Comparison of ENCODE assay signal across 10 mouse cellular contexts in the genomic region with DNA sequence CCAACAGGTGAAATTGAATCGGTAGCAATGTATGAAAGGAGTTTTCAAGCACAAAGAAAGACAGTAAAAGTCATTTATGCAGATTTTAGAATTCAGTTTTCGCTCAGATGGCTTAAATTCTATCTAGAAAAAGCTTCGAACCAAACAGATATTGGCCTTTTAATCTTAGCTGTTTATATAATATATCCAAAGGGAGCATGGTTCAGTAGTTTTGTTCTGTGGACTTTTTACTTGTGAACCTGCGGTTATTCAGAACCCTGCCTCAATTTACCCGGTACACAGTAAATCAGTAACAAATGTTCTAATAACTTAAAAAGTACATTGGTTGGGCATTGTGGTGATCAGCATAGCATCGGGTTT. TPM values are rescaled to one million over a fixed set of nuclear protein-coding genes. Genes with fewer than 3 reads are reported as not detected.
A peak's percentile ranks its signal among the peaks of the same experiment; 100 is the strongest.
DNase-seq lines count a peak whose midpoint lies in the region; ATAC-seq and TF ChIP-seq lines count a peak whose summit lies in the region.
"Had no signal": no experiment of that assay in that cellular context is flagged by ENCODE, and none has a peak within 500 bp of the region (broad histone marks: within the 10 kb centered on the region; RNA-seq: fewer than 3 reads in every experiment).

No protein-coding gene starts in this region.

- no peak for TF ChIP-seq CTCF in gastrocnemius, adult 2 months (IDR thresholded peaks at IDR 0.05)

- H3K4me1 ChIP-seq in neural tube, embryonic 11.5 days (ENCODE audit: control insufficient read depth, insufficient read depth, low read length), result no peaks in the 10 kb centered on the region
- H3K4me1 ChIP-seq in liver, embryonic 13.5 days (replicated peaks), result peaks cover 29% of the 10 kb centered on the region

- H3K4me3 ChIP-seq in gastrocnemius, adult 2 months, result peak overlapping the region; percentile 71
- H3K4me3 ChIP-seq in neural tube, embryonic 11.5 days (ENCODE audit: low read depth, low read length), result peak overlapping the region; percentile 34; the same call in 1 of the 2 replicates
- peak overlapping the region; percentile 70 for H3K4me3 ChIP-seq in liver, embryonic 13.5 days (replicated peaks)

- intact Hi-C loops in gastrocnemius, adult 2 months (cut with DNase I), result no loop called here

- H3K4me2 ChIP-seq in neural tube, embryonic 11.5 days (ENCODE audit: low read depth), result peak overlapping the region; percentile 65
- peak overlapping the region; percentile 93 for H3K4me2 ChIP-seq in liver, embryonic 13.5 days

- no peaks in the 10 kb centered on the region for H3K27me3 ChIP-seq in neural tube, embryonic 11.5 days (ENCODE audit: control insufficient read depth, insufficient read depth, low read length)
- no peaks in the 10 kb centered on the region for H3K27me3 ChIP-seq in liver, embryonic 13.5 days

- DNase-seq in gastrocnemius, adult 2 months, result no peak
- DNase-seq in gastrocnemius, postnatal 25 days, result no peak
- DNase-seq in neural tube, embryonic 11.5 days (ENCODE audit: low spot score), result no peak
- DNase-seq in neural tube, embryonic 10.5 days (ENCODE audit: extremely low spot score, low spot score), result no peak
- no peak for DNase-seq in liver, embryonic 13.5 days
- no peak for DNase-seq in adrenal gland, postnatal 36 days
- DNase-seq in urinary bladder, adult 2 months (ENCODE audit: low spot score), result no peak
- DNase-seq in right cerebral cortex, postnatal 25 days, result no peak

- no peaks in the 10 kb centered on the region for H3K36me3 ChIP-seq in neural tube, embryonic 11.5 days (ENCODE audit: control insufficient read depth, insufficient read depth, low read length)
- H3K36me3 ChIP-seq in liver, embryonic 13.5 days, result no peaks in the 10 kb centered on the region

- peak overlapping the region; percentile 77; the same call in 1 of the 2 replicates for H3K27ac ChIP-seq in gastrocnemius, adult 2 months
- H3K27ac ChIP-seq in neural tube, embryonic 11.5 days (ENCODE audit: low read depth, low read length), result no peak overlapping the region
- H3K27ac ChIP-seq in liver, embryonic 13.5 days, result peak overlapping the region; percentile 76; the same call in 1 of the 2 replicates

- ATAC-seq in neural tube, embryonic 11.5 days (ENCODE audit: insufficient read depth, low FRiP score, low TSS enrichment), result no peak
- ATAC-seq in liver, embryonic 13.5 days (ENCODE audit: low read depth), result no peak

- WGBS in neural tube, embryonic 11.5 days, result 63% methylated on average over 6 of the region's 6 CpGs
- WGBS in liver, embryonic 13.5 days (ENCODE audit: insufficient replicate concordance), result 50% methylated on average over 6 of the region's 6 CpGs

- H3K9me3 ChIP-seq in neural tube, embryonic 11.5 days (ENCODE audit: control insufficient read depth, low read length), result no peaks in the 10 kb centered on the region
- H3K9me3 ChIP-seq in liver, embryonic 13.5 days (replicated peaks), result no peaks in the 10 kb centered on the region

- H3K9ac ChIP-seq in neural tube, embryonic 11.5 days (ENCODE audit: low read length), result no peak overlapping the region
- peak overlapping the region; percentile 78; the same call in 1 of the 2 replicates for H3K9ac ChIP-seq in liver, embryonic 13.5 days

RNA-seq across cellular contexts. Expression of a gene that starts 18.9 kb away (rescaled TPM):
- 1 to 10 TPM in 1 of 2 experiments, under 1 TPM in 1; 0.71 to 1.8 TPM for total RNA-seq in gastrocnemius, adult 2 months (2021)
- 1 to 10 TPM in 1 of 2 experiments, under 1 TPM in 1; 0.56 to 1.2 TPM for total RNA-seq in gastrocnemius, postnatal 25 days (2021)
- not detected in 2 replicates for polyA plus RNA-seq in neural tube, embryonic 11.5 days (2014; fragmentation: Nextera tagmentation; extraction: Ambion mirVana)
- polyA plus RNA-seq in liver, embryonic 13.5 days (2015; fragmentation: Nextera tagmentation; extraction: Ambion mirVana), result not detected in 2 replicates
- total RNA-seq in adrenal gland, postnatal 36 days (2021), result under 1 TPM in 1 of 2 experiments, not detected in 1; 0.26 TPM
- polyA plus RNA-seq in urinary bladder, adult 2 months (2012; rRNA removed), result 0.03 and 0.06 TPM in 2 replicates
- polyA plus RNA-seq: adrenal gland, adult 2 months had no signal

RNA-seq across cellular contexts. Expression of a gene that starts 19.4 kb away (rescaled TPM):
- 10 to 100 TPM; 25.5 to 26.6 TPM for total RNA-seq in gastrocnemius, adult 2 months (2021)
- 10 to 100 TPM; 22.7 to 23.0 TPM for total RNA-seq in gastrocnemius, postnatal 25 days (2021)
- polyA plus RNA-seq in neural tube, embryonic 11.5 days (2014; fragmentation: Nextera tagmentation; extraction: Ambion mirVana), result 15.3 and 15.4 TPM in 2 replicates
- 3.6 and 3.9 TPM in 2 replicates for polyA plus RNA-seq in liver, embryonic 13.5 days (2015; fragmentation: Nextera tagmentation; extraction: Ambion mirVana)
- 10 to 100 TPM; 32.1 to 36.1 TPM for total RNA-seq in adrenal gland, postnatal 36 days (2021)
- 80.4 and 84.2 TPM in 2 replicates for polyA plus RNA-seq in urinary bladder, adult 2 months (2012; rRNA removed)

RNA-seq across cellular contexts. Expression of a gene that starts 23.3 kb away (rescaled TPM):
- total RNA-seq in gastrocnemius, adult 2 months (2021), result 10 to 100 TPM; 51.6 to 64.3 TPM
- total RNA-seq in gastrocnemius, postnatal 25 days (2021), result 10 to 100 TPM; 49.2 to 55.4 TPM
- 167 and 171 TPM in 2 replicates for polyA plus RNA-seq in neural tube, embryonic 11.5 days (2014; fragmentation: Nextera tagmentation; extraction: Ambion mirVana)
- polyA plus RNA-seq in liver, embryonic 13.5 days (2015; fragmentation: Nextera tagmentation; extraction: Ambion mirVana), result 199 and 208 TPM in 2 replicates
- 100 to 1,000 TPM; 112 to 150 TPM for total RNA-seq in adrenal gland, postnatal 36 days (2021)
- 101 and 145 TPM in 2 replicates for polyA plus RNA-seq in urinary bladder, adult 2 months (2012; rRNA removed)

RNA-seq across cellular contexts. Expression of a gene that starts 25.9 kb away (rescaled TPM):
- not detected for total RNA-seq in gastrocnemius, adult 2 months (2021)
- not detected for total RNA-seq in gastrocnemius, postnatal 25 days (2021)
- polyA plus RNA-seq in neural tube, embryonic 11.5 days (2014; fragmentation: Nextera tagmentation; extraction: Ambion mirVana), result not detected in 2 replicates
- polyA plus RNA-seq in liver, embryonic 13.5 days (2015; fragmentation: Nextera tagmentation; extraction: Ambion mirVana), result not detected in 2 replicates
- not detected for total RNA-seq in adrenal gland, postnatal 36 days (2021)
- polyA plus RNA-seq in urinary bladder, adult 2 months (2012; rRNA removed), result not detected in 2 replicates
- total RNA-seq: adrenal gland, adult 2 months had no signal
- polyA plus RNA-seq: adrenal gland, adult 2 months; frontal cortex, adult 2 months had no signal

RNA-seq across cellular contexts. Expression of a gene that starts 45.7 kb away (rescaled TPM):
- total RNA-seq in gastrocnemius, adult 2 months (2021), result 1 to 10 TPM in 1 of 2 experiments, under 1 TPM in 1; 0.99 to 1.5 TPM
- 1 to 10 TPM; 2.1 to 2.3 TPM for total RNA-seq in gastrocnemius, postnatal 25 days (2021)
- 9.7 and 12.8 TPM in 2 replicates for polyA plus RNA-seq in neural tube, embryonic 11.5 days (2014; fragmentation: Nextera tagmentation; extraction: Ambion mirVana)
- 2.7 and 2.8 TPM in 2 replicates for polyA plus RNA-seq in liver, embryonic 13.5 days (2015; fragmentation: Nextera tagmentation; extraction: Ambion mirVana)
- total RNA-seq in adrenal gland, postnatal 36 days (2021), result 1 to 10 TPM; 2.8 to 5.9 TPM
- 49.2 and 51.3 TPM in 2 replicates for polyA plus RNA-seq in urinary bladder, adult 2 months (2012; rRNA removed)
